Mouse (Mus musculus) midbrain, embryonic 14.5 days (tissue): ENCODE results near the gene Arl4d. TPM values are rescaled to one million over a fixed set of nuclear protein-coding genes. Genes with fewer than 3 reads are reported as not detected.
A peak's percentile ranks its signal among the peaks of the same experiment; 100 is the strongest.

Source experiments
- ATAC-seq: fragments of 200-750 bp; cut with Nextera tagmentation; 2 replicates; pipeline ENCODE4 v1.8.0; 2017; ENCODE audit warnings: moderate number of reproducible peaks, moderate library complexity; ENCODE audit not compliant: low FRiP score, low TSS enrichment
- DNase-seq: peaks from one replicate; pipeline ENCODE4 v3.0.0-alpha.2; 2015
- H3K27ac ChIP-seq: fragments of 300-500 bp; sonication (generic); replicated peaks from 2 replicates; pipeline ENCODE4 v1.5.1; 2014; ENCODE audit warnings: mild to moderate bottlenecking, low read depth, low read length, moderate library complexity
- H3K27me3 ChIP-seq: fragments of 300-500 bp; sonication (generic); 2 replicates; pipeline ENCODE4 v1.6.1; 2014; ENCODE audit warnings: low read length, control low read depth, mixed read lengths; ENCODE audit not compliant: control insufficient read depth, insufficient read depth
- H3K36me3 ChIP-seq: fragments of 300-500 bp; sonication (generic); 2 replicates; pipeline ENCODE4 v1.6.1; 2014; ENCODE audit warnings: low read length, control low read depth; ENCODE audit not compliant: control insufficient read depth, insufficient read depth
- H3K4me1 ChIP-seq: fragments of 300-500 bp; sonication (generic); 2 replicates; pipeline ENCODE4 v1.6.1; 2014; ENCODE audit warnings: mild to moderate bottlenecking, antibody characterized with exemption, low read length, control low read depth; ENCODE audit not compliant: control insufficient read depth, insufficient read depth
- H3K4me2 ChIP-seq: fragments of 300-500 bp; sonication (generic); 2 replicates; pipeline ENCODE4 v1.6.1; 2014; ENCODE audit warnings: mild to moderate bottlenecking, low read length, moderate library complexity
- H3K4me3 ChIP-seq: fragments of 300-500 bp; sonication (generic); replicated peaks from 2 replicates; pipeline ENCODE4 v1.5.1; 2014; ENCODE audit warnings: low read depth, low read length
- H3K9ac ChIP-seq: fragments of 300-500 bp; sonication (generic); replicated peaks from 2 replicates; pipeline ENCODE4 v1.6.1; 2014; ENCODE audit warnings: mild to moderate bottlenecking, low read length, moderate library complexity
- H3K9me3 ChIP-seq: fragments of 300-500 bp; sonication (generic); 2 replicates; pipeline ENCODE4 v1.6.1; 2016; ENCODE audit warnings: low read length, control low read depth, mixed read lengths; ENCODE audit not compliant: control insufficient read depth
- WGBS: fragments of 180-500 bp; shearing (Covaris S2); extraction: QIAGEN DNeasy Blood & Tissue Kit; methylation state at CpG from one replicate; pipeline ENCODE4 v1.1.7; 2014; 5-methylcytosine and 5-hydroxymethylcytosine counted together
- polyA plus RNA-seq: library from polyadenylated mRNA; unstranded; fragments of >200 nt; fragmentation: Nextera tagmentation; extraction: Ambion mirVana; gene quantifications from 2 replicates; pipeline ENCODE4 v1.2.1, GENCODE M21; 2014

The Arl4d gene
- polyA plus RNA-seq, 1 experiment from 2014 or later: 3.9 TPM

DNA sequence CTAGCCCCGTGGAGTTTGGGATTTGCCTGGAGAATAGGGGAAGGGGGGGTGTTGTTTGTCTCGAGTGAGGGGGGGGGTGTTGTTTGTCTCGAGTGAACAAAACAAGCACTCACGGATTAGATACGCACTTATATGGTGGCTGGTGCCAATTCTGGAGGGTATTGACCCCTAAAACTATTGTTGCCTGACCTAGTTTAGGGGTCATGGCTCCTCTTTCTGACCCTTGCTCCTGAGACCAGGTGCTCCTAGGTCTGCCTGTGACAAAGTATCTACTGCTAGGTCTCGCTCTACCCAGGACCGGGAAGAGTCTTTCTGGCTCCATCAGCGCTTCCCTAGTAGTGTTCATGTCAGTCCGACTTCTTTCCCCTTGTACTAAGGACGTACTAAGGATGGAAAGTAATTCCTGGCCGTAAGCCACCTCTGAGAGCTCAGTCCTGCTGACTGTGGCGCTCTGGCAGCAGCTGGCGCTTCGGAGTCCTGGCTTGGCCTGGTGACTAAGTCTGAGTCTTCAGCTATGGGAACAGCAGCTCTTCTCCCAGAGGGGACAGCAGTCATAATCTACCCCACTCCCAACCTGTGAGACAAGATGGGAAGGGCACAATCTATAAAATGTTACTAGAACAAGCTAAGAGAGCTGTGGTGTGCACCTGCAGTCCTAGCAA lies 2.7 kb downstream of the Arl4d start:
- Histone ChIP-seq H3K27ac (no peak overlapping the region), H3K27me3 (no peaks in the 10 kb centered on the region), H3K4me2 (no peak overlapping the region), H3K4me3 (no peak overlapping the region), H3K9me3 (no peaks in the 10 kb centered on the region), H3K9ac (no peak overlapping the region), H3K4me1 (no peaks in the 10 kb centered on the region), H3K36me3 (no peaks in the 10 kb centered on the region)
- no peak for ATAC-seq
- 73% methylated on average over 14 of the region's 14 CpGs for WGBS
- peak; percentile 16 for DNase-seq

DNA sequence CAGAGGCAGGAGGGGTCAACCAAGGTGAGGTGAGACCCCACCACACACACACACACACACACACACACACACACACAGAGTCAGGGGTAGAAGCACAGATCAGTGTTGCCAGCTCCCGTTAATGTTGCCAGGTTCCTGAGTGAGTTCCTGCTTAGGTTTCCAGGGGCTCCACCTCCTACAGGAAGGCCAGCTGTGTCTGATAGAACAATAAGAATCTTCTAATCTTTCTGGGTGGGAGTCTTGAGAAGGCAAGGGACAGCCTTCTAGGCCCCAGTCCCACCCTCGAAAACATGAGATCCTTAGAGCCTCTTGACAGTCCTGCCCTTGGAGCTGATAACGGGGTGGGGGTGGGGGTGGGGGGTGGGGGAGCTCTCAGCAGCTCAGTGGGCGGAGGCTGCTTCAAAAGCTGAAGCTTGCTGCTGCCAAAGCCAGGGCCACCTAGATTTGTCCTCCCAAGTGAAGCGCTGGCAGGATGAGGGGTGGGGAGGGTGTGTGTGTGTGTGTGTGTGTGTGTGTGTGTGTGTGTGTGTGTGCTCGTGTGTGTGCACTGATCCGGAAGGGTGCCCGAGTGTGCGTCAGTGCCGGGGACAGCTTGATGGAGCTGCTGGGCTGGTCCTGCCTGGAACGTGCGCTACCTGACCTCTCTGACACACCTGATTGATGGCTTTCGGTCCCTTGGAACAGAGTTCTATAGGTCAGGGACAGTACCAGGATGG lies 3.4 kb downstream of the Arl4d start:
- H3K4me1 ChIP-seq: no peaks in the 10 kb centered on the region
- no peak overlapping the region for H3K27ac ChIP-seq
- no peaks in the 10 kb centered on the region for H3K27me3 ChIP-seq
- H3K9ac ChIP-seq: no peak overlapping the region
- 49% methylated on average over 13 of the region's 13 CpGs for WGBS
- H3K36me3 ChIP-seq: no peaks in the 10 kb centered on the region
- no peak overlapping the region for H3K4me3 ChIP-seq
- H3K4me2 ChIP-seq: no peak overlapping the region
- ATAC-seq (no peak), DNase-seq (no peak)
- H3K9me3 ChIP-seq: no peaks in the 10 kb centered on the region

DNA sequence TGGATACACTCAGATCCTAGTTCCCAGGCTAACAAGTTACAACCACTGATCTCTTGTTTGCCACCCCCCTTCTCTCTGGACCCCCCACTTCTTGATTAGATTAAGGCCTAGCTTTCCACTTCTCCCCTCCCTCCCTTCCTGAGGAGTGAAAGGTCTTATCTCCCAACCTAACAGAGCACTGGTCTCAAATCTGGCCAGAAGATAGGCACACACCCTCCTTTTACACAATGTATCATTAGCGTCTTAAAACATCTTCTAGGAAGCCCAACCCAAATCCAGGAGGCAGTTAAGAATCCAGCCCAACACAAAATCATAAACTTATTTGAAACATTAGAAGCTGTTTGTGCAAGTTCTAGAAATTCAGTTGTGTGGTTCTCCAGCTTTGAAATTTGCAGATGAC lies 5.0 kb downstream of the Arl4d start:
- 89% methylated on average over 1 of the region's 1 CpGs for WGBS
- no peak overlapping the region for H3K9ac ChIP-seq
- no peak overlapping the region for H3K27ac ChIP-seq
- no peaks in the 10 kb centered on the region for H3K4me1 ChIP-seq
- H3K4me3 ChIP-seq: no peak overlapping the region
- DNase-seq: no peak
- no peak for ATAC-seq
- no peak overlapping the region for H3K4me2 ChIP-seq
- H3K36me3 ChIP-seq: no peaks in the 10 kb centered on the region
- no peaks in the 10 kb centered on the region for H3K27me3 ChIP-seq
- no peaks in the 10 kb centered on the region for H3K9me3 ChIP-seq

DNA sequence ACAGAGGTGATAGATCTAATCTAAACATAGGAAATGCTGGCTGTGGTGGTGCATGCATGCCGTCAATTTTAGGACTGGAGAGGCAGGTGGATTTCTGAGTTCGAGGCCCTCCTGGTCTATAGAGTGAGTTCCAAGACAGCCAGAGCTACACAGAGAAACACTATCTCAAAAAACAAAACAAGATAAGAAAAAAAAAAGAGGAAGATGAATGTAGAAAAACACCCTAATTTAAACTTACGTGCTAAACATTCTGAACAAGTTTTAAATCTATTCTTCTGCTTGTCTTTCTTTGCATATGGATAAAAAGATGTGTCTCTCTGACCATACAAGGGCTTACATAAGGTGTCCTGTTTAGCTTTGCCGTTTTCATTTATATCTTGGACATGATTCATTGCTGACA lies 5.9 kb downstream of the Arl4d start:
- H3K27ac ChIP-seq: no peak overlapping the region
- H3K9ac ChIP-seq: no peak overlapping the region
- no peaks in the 10 kb centered on the region for H3K36me3 ChIP-seq
- H3K4me1 ChIP-seq: no peaks in the 10 kb centered on the region
- ATAC-seq (no peak), DNase-seq (no peak)
- no peaks in the 10 kb centered on the region for H3K27me3 ChIP-seq
- no peaks in the 10 kb centered on the region for H3K9me3 ChIP-seq
- WGBS: 91% methylated on average over 4 of the region's 4 CpGs
- no peak overlapping the region for H3K4me2 ChIP-seq
- H3K4me3 ChIP-seq: no peak overlapping the region

DNA sequence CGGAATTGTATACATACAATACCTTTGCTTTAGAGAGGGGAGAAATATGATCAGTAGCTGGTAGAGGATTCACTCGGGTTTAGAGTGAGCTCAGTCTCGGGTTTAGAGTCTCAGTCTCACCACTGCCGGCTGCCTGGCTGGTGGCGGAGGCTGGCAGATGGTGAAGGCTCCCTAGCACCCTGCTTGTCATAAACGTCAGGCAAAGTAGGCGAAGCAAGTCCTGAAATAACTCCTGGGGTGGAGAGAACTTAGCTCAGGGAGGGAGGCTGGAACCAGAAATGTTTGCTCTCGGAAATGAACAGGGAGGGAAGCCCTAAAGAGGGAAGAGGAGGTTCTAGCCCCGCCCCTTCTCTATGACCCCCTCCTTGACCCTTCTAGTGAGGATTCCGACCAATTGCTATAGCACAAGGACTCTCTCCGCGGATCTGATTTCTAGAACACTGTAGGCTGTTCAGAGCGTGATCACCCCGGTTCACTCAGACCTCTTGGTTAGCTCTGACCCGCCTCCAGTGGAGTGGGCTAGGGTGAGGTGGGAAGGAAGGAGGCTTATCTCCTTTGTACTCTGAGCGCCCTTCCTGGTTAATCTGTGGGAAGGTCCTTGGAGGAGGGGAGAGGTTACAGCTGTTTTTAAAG lies 7.8 kb downstream of the Arl4d start:
- no peaks in the 10 kb centered on the region for H3K27me3 ChIP-seq
- no peak overlapping the region for H3K4me3 ChIP-seq
- WGBS: 42% methylated on average over 16 of the region's 16 CpGs
- ATAC-seq (no peak), DNase-seq (no peak)
- no peak overlapping the region for H3K27ac ChIP-seq
- H3K4me2 ChIP-seq: no peak overlapping the region
- no peaks in the 10 kb centered on the region for H3K36me3 ChIP-seq
- H3K4me1 ChIP-seq: no peaks in the 10 kb centered on the region
- no peaks in the 10 kb centered on the region for H3K9me3 ChIP-seq
- no peak overlapping the region for H3K9ac ChIP-seq

DNA sequence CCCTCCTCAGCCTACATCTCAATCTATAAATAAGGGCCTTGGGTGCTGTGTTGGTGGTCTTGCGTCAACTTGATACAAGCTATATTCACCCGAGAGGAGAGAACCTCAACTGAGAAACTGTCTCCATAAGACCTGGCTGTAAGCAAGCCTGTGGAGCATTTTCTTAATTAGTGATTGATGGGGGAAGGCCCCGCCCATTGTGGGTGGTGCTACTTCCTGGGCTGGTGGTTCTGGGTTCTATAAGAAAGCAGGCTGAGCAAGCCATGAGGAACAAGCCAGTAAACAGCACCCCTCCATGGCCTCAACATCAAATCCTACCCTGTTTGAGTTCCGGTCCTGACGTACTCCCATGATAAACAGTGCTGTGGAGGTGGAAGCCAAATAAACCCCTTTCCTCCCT lies 8.8 kb downstream of the Arl4d start:
- no peak overlapping the region for H3K4me2 ChIP-seq
- no peak overlapping the region for H3K9ac ChIP-seq
- no peaks in the 10 kb centered on the region for H3K4me1 ChIP-seq
- DNase-seq (no peak), ATAC-seq (no peak)
- no peaks in the 10 kb centered on the region for H3K36me3 ChIP-seq
- 94% methylated on average over 5 of the region's 5 CpGs for WGBS
- H3K27ac ChIP-seq: no peak overlapping the region
- H3K27me3 ChIP-seq: no peaks in the 10 kb centered on the region
- H3K4me3 ChIP-seq: no peak overlapping the region
- H3K9me3 ChIP-seq: no peaks in the 10 kb centered on the region

DNA sequence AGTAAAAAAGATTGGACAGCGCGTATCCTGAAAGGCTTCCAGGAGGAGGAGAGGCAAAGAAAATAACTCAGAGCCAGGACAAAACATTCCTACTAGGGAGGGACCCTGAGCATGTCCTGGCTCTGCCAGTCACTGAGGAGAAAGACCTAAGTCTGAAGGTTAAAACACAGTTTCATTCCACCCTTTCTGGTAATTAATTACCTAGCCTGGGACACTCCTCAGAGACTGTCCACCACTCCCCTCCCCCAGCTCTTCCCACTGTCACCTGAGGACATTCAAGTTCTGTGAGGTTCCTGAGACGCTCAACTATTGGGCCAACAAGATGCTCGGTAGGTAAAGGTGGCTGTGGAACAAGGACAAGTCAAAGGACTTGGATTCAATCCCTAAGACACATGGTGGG lies 10.0 kb downstream of the Arl4d start:
- DNase-seq: no peak
- Histone ChIP-seq H3K27ac (no peak overlapping the region), H3K9me3 (no peaks in the 10 kb centered on the region), H3K9ac (no peak overlapping the region), H3K27me3 (no peaks in the 10 kb centered on the region), H3K36me3 (no peaks in the 10 kb centered on the region), H3K4me1 (no peaks in the 10 kb centered on the region), H3K4me3 (no peak overlapping the region), H3K4me2 (no peak overlapping the region)
- ATAC-seq: no peak
- WGBS: 89% methylated on average over 4 of the region's 4 CpGs

DNA sequence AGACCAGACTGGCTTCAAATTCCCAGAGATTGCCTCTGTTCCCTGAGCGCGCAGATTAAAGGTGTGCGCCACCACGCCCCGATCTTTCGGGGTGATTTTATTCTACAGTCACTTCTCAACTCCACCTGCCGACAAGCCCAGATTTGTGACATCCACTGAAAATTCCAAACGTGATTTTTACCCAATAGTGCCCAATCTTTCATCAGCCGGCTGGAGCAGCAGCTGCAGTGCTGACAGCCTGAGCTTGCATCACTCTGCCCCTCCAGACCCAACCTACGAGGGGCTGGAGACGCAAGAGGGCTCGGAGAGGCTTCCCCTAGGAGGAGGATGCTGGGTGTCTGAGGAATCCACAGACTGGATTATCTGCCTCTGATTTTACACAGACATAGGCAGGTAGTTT lies 12.3 kb downstream of the Arl4d start:
- no peak overlapping the region for H3K4me2 ChIP-seq
- WGBS: 89% methylated on average over 12 of the region's 12 CpGs

DNA sequence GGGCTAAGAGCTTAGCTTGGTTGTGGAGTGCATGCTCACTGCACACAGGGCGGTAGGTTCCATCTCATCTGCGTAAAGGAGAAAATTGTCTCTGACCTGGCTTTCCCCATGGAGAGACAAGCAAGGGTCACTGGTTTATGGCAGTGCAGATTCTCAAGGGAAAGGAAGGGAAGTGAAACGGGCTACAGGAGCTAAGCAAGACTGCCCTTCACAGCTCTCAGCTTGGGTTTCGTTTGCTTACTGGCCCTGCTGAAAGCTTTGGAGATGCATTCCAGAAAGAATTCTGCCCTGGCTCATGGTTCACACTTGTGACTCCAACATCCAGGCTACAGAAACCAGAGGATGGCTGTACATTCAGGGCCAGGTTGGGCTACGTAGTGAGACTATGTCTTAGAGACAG lies 13.4 kb downstream of the Arl4d start:
- no peak for ATAC-seq
- no peaks in the 10 kb centered on the region for H3K36me3 ChIP-seq
- no peaks in the 10 kb centered on the region for H3K27me3 ChIP-seq
- no peak overlapping the region for H3K9ac ChIP-seq
- no peaks in the 10 kb centered on the region for H3K9me3 ChIP-seq
- no peak for DNase-seq
- H3K27ac ChIP-seq: no peak overlapping the region
- peaks cover 5% of the 10 kb centered on the region; the same call in 1 of the 2 replicates for H3K4me1 ChIP-seq
- no peak overlapping the region for H3K4me3 ChIP-seq
- WGBS: 85% methylated on average over 5 of the region's 5 CpGs
- no peak overlapping the region for H3K4me2 ChIP-seq

More for the DNA sequence above, 12.3 kb downstream of the Arl4d start:
- no peak overlapping the region for H3K9ac ChIP-seq
- DNase-seq (no peak), ATAC-seq (no peak)
- no peaks in the 10 kb centered on the region for H3K9me3 ChIP-seq
- H3K27ac ChIP-seq: no peak overlapping the region
- no peaks in the 10 kb centered on the region for H3K36me3 ChIP-seq
- no peak overlapping the region for H3K4me3 ChIP-seq
- H3K4me1 ChIP-seq: peaks cover 5% of the 10 kb centered on the region; the same call in 1 of the 2 replicates
- no peaks in the 10 kb centered on the region for H3K27me3 ChIP-seq
